Mouse (Mus musculus) colon, adult 2 months (tissue): ENCODE data around the gene Clcnka. TPM values are rescaled to one million over a fixed set of nuclear protein-coding genes. Genes with fewer than 3 reads are reported as not detected.

Experiments
- polyA plus RNA-seq: library from polyadenylated mRNA; depleted of rRNA; stranded (reverse); fragments of >200 nt; gene quantifications from 2 replicates; pipeline ENCODE4 v1.2.3, GENCODE M21; 2012; rRNA removed

Clcnka gene
- 0.06 TPM in 1 of 2 replicates, not detected in the other for polyA plus RNA-seq

DNA sequence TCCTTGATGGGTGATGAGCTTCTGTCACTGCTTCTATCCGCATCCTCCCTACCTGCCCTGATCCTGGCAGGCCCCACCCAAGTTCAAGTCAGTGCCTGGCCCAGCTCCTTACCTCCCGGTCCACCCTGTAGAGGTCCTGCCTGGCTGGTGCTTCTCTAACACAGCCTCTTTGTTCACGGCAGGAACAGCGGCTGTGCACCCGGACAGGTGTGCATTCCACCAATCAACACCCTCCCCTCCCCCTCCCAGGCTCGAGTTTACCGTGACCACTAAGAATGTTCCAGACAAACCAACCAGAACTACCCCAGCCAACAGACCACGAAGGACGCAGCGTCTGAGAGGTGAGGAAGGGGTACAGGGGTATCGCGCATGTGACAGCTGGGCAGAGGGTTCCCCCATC is at the start of gene Clcnka:
Clcnka (minus strand) TSS at position 180 of the 400 bp plus-strand sequence.

GRCm38 (mm10) chr4:141444451-141445327 is 46.2 kb upstream of the Clcnka start, which contains the start of gene Zbtb17:
Zbtb17 (plus strand) TSS chr4:141444654.

GRCm38 (mm10) chr4:141435974-141436373 is 37.5 kb upstream of the Clcnka start, which contains the start of gene Srarp:
Srarp (minus strand) TSS chr4:141436105.

GRCm38 (mm10) chr4:141420192-141420829 is 21.8 kb upstream of the Clcnka start, which contains the start of gene Hspb7:
Hspb7 (plus strand) TSS chr4:141420779.

GRCm38 (mm10) chr4:141415924-141416323 is 17.4 kb upstream of the Clcnka start, which contains the start of gene Clcnkb:
Clcnkb (minus strand) TSS chr4:141416014.

DNA sequence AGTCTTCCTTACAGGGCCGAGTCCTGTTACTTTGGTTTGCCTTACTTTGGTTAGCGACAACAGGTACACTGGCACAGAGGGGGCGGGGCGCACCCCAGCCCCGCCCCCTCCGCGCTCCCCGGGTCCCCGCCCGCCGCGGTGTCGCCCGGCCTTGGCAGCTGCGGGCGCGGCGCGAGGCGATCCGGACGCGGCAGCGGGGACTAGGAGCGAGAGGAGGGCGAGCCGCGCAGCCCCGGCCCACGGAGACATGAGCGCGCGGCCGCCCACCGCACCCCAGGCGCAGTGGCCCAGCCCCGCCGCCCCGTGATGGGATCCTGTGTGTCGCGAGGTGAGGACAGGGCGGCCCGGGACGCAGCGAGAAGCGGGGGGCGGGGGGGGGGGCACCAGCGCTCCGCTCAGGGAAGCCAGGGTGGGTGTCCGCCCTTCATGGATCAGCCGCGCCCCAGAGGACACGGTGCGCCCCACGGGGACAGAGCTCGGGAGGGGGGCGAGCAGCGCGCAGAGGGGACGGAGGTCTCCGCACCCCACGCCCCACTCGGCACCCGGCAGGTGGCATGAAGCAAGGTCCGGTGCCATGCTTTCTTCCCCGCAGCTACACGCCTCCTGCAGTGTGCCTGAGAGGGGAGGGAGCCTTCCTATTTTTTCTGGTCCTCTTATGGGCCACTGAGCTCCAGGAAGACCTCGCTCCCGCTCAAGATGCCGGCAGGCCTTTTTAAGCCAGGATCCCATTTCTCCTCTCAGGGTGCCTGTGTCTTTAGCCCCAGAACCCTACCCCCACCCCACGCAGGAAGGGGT is 30.3 kb downstream of the Clcnka start, which contains the start of gene Fam131c:
Fam131c (plus strand) TSS at position 224 of the 795 bp plus-strand sequence.

Other genes with a start within 250 kb of the Clcnka start
- 2.5 and 3.6 TPM in 2 replicates for gene Rsg1, start 184.8 kb downstream of the Clcnka start, polyA plus RNA-seq
- 23.9 and 27.9 TPM in 2 replicates for gene Arhgef19, start 159.2 kb downstream of the Clcnka start, polyA plus RNA-seq
- gene Epha2, start 97.5 kb downstream of the Clcnka start, polyA plus RNA-seq: 13.9 and 17.4 TPM in 2 replicates
- 0.49 and 0.74 TPM in 2 replicates for gene Fam131c, start 30.5 kb downstream of the Clcnka start, polyA plus RNA-seq
- 0.08 and 0.92 TPM in 2 replicates for gene Clcnkb, start 17.3 kb upstream of the Clcnka start, polyA plus RNA-seq
- gene Hspb7, start 22.1 kb upstream of the Clcnka start, polyA plus RNA-seq: 16.5 and 19.5 TPM in 2 replicates
- gene Srarp, start 37.4 kb upstream of the Clcnka start, polyA plus RNA-seq: 0.35 and 0.40 TPM in 2 replicates
- gene Zbtb17, start 45.9 kb upstream of the Clcnka start, polyA plus RNA-seq: 40.2 and 41.1 TPM in 2 replicates
- 21.2 and 27.0 TPM in 2 replicates for gene Spen, start 139.9 kb upstream of the Clcnka start, polyA plus RNA-seq
- gene Fblim1, start 207.4 kb upstream of the Clcnka start, polyA plus RNA-seq: 118 and 124 TPM in 2 replicates
- gene Tmem82, start 219.9 kb upstream of the Clcnka start, polyA plus RNA-seq: 43.3 and 46.4 TPM in 2 replicates
- 44.8 and 48.5 TPM in 2 replicates for gene Slc25a34, start 225.1 kb upstream of the Clcnka start, polyA plus RNA-seq